Mouse (Mus musculus) layer of hippocampus, adult 9-11 months (tissue): Measurements from ENCODE around the gene Erf.

Source experiments
- DNase-seq: peaks from one replicate; pipeline ENCODE4 v3.0.0; 2022

The Erf gene

GRCm38 (mm10) chr7:25279861-25280791 is 29.6 kb upstream of the Erf start:
- peak; percentile 72 for DNase-seq

GRCm38 (mm10) chr7:25279076-25279860 is 28.7 kb upstream of the Erf start:
- peak; percentile 95 for DNase-seq

- DNase-seq: peak; percentile 92
Observed at GRCm38 (mm10) chr7:25278341-25279075, 27.9 kb upstream of the Erf start.

GRCm38 (mm10) chr7:25277998-25278340 is 27.4 kb upstream of the Erf start:
- DNase-seq: no peak

- DNase-seq: no peak
Observed at GRCm38 (mm10) chr7:25277405-25277804, 26.8 kb upstream of the Erf start.

GRCm38 (mm10) chr7:25275555-25276298 is 25.2 kb upstream of the Erf start:
- no peak for DNase-seq

GRCm38 (mm10) chr7:25274996-25275395 is 24.4 kb upstream of the Erf start:
- DNase-seq: no peak

- no peak for DNase-seq
Observed at GRCm38 (mm10) chr7:25274571-25274970, 24.0 kb upstream of the Erf start.

GRCm38 (mm10) chr7:25273259-25274241 is 23.0 kb upstream of the Erf start:
- DNase-seq: no peak

GRCm38 (mm10) chr7:25272445-25273258 is 22.1 kb upstream of the Erf start:
- no peak for DNase-seq

- DNase-seq: no peak
Observed at GRCm38 (mm10) chr7:25271651-25272444, 21.3 kb upstream of the Erf start.

- peak; percentile 8 for DNase-seq
Observed at GRCm38 (mm10) chr7:25270652-25271633, 20.4 kb upstream of the Erf start.

- DNase-seq: no peak
Observed at GRCm38 (mm10) chr7:25269545-25270271, 19.1 kb upstream of the Erf start.

- DNase-seq: no peak
Observed at GRCm38 (mm10) chr7:25269029-25269428, 18.5 kb upstream of the Erf start.

- peak; percentile 11 for DNase-seq
Observed at GRCm38 (mm10) chr7:25268588-25268987, 18.0 kb upstream of the Erf start.

- DNase-seq: peak; percentile 100
Observed at GRCm38 (mm10) chr7:25267751-25268463, 17.3 kb upstream of the Erf start.

GRCm38 (mm10) chr7:25267301-25267750 is 16.8 kb upstream of the Erf start, which contains the start of gene Cic:
Gene Cic, plus strand, starts transcription at chr7:25267704.
- peak; percentile 100 for DNase-seq
